Mouse (Mus musculus) neutrophil, adult 5-6 weeks (primary cell): ENCODE results near the gene Tmem183a. TPM values are rescaled to one million over a fixed set of nuclear protein-coding genes. Genes with fewer than 3 reads are reported as not detected.

Experiments
- ATAC-seq: fragments of 151-379, 151-347 bp; 2 replicates; pipeline ENCODE4 v1.8.0; 2017; ENCODE audit warnings: mild to moderate bottlenecking, moderate TSS enrichment; ENCODE audit not compliant: insufficient number of reproducible peaks, poor library complexity, low FRiP score, severe bottlenecking; ENCODE audit errors: extremely low read depth
- total RNA-seq: library from RNA; stranded (forward); fragments of 200-1000 nt; gene quantifications from 2 replicates; pipeline ENCODE4 v1.2.3, GENCODE M21; 2017

Tmem183a gene
- 63.7 and 74.1 TPM in 2 replicates for total RNA-seq

DNA sequence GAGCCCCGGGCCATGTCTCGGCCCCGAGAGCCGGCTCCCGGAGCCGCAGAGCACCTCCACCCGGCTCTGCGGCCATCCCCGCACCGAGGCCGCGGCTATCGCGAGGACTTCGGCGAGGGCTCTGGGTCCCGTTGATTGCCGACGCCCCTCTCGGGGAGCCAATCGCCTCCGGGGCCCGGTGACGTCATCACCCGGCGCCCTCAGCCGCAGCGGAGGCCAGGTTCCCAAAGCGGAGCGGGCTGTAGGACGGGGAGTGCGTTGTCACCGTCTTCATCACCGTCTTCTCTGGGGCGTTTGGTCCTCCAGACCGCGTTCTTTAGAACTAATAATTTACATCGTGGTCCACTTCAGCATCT, at the start of gene Tmem183a:
Gene Tmem183a (minus strand): TSS at position 123 of the 356 bp plus-strand sequence.
- peak; percentile 98 for ATAC-seq

DNA sequence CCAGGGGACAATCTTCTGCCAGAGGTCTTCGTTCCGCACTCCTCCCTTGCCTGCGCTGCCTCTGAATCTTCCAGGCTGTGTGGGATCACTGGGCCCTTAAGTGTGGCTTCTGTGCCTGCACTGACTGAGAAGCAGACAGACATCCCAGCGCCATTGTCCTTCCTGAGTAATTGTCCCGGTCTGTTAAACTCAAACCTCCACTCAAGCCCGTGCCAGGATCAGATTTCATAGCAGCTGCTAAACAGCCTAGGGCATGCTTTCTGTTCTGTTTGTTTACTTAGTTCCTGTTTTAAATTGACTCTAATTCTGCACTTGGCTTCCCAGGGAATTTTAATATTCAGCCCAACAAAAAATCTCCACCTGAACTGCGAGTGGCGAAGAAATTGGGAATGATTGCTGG, 46.3 kb upstream of the Tmem183a start:
- no peak for ATAC-seq

DNA sequence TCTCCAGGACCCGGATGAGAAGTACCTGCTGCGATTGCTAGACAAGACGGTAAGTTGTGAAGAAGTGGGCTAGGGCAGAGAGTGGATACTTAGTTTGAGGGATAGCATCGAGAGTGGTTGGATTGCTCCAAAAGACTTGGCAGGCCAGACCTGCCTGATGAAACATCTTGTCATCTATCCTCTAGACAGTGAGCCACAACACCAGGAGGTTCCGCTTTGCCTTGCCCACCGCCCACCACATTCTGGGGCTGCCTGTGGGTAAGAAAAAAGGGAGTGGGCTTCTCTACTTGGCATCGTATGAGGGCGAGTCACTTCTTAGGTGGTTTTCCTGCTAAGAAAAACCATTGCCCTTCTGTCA, 44.6 kb upstream of the Tmem183a start:
- ATAC-seq: peak; percentile 7; the same call in 1 of the 2 replicates

- ATAC-seq: peak; percentile 86
Measured at GRCm38 (mm10) chr1:134405509-134406413, 44.0 kb upstream of the Tmem183a start, which contains the start of gene Cyb5r1. Cyb5r1 (plus strand) TSS chr1:134405559.

DNA sequence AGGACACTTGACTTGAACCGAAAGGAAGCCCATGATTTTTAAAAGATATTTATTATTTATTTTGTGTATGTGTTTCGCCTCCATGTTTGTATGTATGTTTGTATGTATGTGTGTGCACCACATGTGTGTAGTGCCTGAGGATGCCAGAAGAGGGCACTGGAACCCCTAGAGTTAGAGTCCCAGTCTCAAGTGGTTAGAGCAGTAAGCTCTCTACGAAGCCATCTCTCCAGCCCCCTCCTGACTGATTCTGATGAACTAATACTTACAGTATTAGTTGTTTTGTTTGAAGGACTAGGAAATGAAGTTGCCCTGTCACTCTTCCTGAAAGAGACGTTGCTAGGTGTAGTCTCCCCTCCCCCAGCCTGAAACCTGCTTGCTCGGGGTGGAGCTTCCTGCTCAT, 38.0 kb upstream of the Tmem183a start:
- ATAC-seq: peak; percentile 51; the same call in 1 of the 2 replicates

- ATAC-seq: no peak
Measured at GRCm38 (mm10) chr1:134398210-134398609, 36.4 kb upstream of the Tmem183a start.

DNA sequence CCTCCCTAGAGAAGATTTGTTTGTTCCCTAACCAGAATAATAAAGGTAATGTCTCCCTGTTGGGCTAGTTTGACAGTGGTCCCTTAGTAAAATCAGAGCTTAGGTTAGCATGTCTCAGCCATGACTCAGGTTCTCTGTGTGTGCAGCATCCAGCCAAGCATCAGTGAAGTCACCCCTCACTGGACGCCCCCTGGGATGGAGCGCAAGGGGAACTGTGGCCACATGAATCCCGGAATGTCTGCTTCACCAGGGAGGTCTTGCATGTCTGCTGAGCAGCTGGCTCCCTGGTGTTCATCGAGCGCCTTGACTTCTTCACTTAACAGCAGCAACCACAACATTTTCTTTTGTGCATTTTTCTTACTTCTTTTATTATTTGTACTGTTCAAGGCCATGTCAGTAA, 32.0 kb upstream of the Tmem183a start:
- no peak for ATAC-seq

DNA sequence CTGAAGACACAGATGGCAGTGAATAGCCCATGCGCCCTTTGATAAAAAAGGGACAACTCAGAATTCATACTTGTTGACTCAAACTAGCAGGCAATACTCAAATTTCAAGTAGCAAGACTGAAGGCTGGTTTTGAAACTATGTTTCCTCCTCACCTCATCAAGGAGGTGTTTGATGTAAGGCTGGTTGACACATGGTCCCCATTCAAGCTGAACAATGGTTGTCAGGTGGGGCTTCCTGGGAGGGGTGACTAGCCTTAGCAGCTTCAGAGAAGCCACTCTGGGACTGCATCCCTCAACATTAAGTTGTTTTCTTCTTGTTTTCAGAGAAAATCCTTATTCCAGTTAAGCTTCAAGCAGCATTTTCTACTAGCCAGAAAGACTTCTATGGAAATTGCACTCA, 23.9 kb upstream of the Tmem183a start, which contains the start of gene 4933406M09Rik:
Gene 4933406M09Rik (plus strand): TSS at position 275 of the 400 bp plus-strand sequence.
- ATAC-seq: no peak

DNA sequence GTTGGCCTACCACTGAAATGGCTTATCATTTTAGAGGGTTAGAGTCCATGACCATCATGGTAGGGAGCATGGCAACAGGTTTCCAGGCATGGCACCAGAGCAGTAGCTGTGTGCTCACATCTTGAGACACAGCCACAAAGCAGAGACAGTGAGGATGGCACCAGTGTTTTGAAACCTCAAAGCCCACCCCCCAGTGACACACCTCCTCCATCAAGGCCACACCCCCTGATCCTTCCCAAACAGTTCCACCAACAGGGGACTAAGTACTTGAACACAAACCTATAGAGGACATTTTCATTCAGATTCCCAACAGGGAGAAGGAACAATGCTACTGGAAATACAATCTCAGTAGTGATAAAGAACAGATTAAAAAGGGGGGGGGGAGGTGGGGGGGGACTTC, 23.4 kb upstream of the Tmem183a start:
- ATAC-seq: no peak

- ATAC-seq: no peak
Measured at GRCm38 (mm10) chr1:134384581-134384980, 22.8 kb upstream of the Tmem183a start.

GRCm38 (mm10) chr1:134381795-134382625, 20.2 kb upstream of the Tmem183a start:
- no peak for ATAC-seq

DNA sequence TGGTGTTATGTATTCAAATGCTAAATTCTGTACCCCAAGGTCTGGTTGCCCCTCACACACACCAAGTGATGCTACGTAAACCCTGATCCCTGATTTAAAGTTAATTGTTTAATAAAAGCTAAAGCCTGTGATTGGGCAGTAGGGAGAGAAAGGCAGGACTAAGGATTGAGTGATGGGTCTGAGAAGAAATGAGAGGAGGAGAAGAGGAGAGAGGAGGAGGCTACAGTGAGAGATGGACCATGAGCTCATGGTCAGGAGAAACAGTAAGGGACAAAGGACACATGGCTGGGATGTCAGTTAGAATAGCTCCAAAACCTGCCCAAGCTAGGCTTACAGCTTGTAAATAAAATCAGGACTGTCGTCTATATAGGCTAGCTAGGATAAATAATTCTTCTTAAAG, 19.3 kb upstream of the Tmem183a start:
- ATAC-seq: no peak

DNA sequence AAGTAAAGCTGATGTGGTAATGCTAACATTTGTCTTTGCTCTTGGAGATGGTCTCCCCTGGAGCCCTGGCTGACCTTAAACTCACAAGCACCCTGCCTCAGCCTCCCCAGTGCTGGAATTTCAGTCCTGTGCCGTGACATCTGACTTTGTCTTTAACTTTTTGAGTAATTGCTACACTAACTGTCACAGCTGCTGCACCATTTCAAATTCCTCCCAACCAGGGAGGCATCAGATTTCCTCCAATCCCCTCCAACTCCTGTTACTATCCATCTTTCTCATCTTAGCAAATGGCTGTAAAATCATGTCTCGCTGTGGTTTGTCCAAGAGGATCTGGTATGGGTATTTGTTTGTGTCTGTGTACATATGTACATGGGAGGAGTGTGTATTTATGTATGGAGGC, 12.3 kb upstream of the Tmem183a start:
- ATAC-seq: no peak

DNA sequence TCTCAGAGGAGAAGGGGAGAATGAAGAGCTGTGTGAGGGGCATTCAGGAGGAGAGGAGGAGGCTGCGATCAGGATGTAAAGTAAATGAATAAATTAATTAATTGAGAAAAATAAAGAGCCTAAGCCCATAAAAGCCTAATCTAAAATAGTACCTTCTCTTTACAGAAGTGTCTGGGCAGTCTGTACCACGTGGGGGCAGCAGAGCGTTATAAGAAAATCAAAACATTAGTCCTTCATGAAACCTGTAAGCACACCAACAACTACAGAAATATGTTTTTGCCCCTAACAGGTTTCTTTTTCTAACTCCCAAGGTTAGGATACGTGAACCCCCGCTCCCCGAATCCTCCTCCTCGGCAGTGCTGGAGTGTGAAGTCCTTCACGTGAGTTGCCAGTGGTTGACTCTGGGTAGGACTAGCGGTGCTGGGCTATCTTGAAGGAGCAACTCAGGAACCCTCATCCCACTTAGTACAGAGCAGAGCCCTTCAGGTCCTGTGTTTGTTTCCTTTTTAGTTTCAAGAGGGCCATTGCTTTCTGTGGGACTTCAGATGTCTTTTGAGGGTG, 7.1 kb upstream of the Tmem183a start:
- peak; percentile 55; the same call in 1 of the 2 replicates for ATAC-seq

GRCm38 (mm10) chr1:134365491-134365890, 3.7 kb upstream of the Tmem183a start:
- no peak for ATAC-seq

DNA sequence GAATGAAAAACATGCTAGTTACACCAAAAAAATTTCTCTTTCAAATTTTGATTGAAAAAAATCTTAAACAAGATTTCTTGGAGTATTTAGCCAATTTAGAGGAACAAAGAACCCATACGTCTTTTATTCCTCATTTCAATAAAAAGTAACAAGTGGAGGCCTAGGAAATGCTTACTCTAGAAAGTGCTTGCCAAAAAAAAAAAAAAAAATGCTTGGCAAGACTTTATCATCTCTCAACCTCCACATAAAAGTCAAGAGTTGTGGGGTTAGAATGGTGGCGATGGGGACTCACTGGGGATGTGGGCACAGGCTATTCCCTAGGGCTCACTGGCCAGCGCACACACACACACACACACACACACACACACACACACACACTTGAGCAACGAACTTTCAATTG, 1.4 kb upstream of the Tmem183a start:
- ATAC-seq: no peak

GRCm38 (mm10) chr1:134361195-134361856, 453 bp downstream of the Tmem183a start:
- no peak; the same call in 1 of the 2 replicates for ATAC-seq

GRCm38 (mm10) chr1:134360656-134361055, 1.1 kb downstream of the Tmem183a start:
- no peak for ATAC-seq

DNA sequence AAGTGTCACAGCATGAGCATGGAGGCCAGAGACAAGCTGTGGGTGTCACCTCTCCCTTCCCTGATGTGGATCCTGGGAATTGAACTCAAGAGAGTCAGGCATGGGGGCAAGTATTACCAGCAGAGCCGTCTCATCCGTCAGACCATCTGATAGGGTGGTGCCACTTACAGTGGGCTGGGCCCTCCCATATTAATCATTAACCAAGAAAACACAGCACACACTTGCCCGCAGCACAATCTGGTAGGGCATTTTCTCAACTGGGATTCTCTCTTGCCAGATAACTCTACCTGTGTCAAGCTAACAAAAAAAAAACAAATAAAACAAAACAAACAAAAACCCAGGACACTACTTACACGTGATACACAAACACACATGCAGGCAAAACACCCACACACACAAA, 4.3 kb downstream of the Tmem183a start:
- no peak for ATAC-seq
